Mouse (Mus musculus): ENCODE results near the gene Slc27a4.
"Not testable (repeated sequence)": the region's sequence is repeated elsewhere in the genome, so short reads cannot be mapped to it uniquely, and the experiment has no call there.

Slc27a4 gene

GRCm38 (mm10) chr2:29802075-29802826 is at the start of gene Slc27a4:
Slc27a4 (plus strand) TSS chr2:29802634.
- DNase-seq (ENCODE audit: low read depth, low spot score): peak; percentile 89

GRCm38 (mm10) chr2:29755693-29756092 is 46.7 kb upstream of the Slc27a4 start:
- no peak for DNase-seq (ENCODE audit: low read depth, low spot score)

GRCm38 (mm10) chr2:29764831-29765230 is 37.6 kb upstream of the Slc27a4 start:
- DNase-seq (ENCODE audit: low read depth, low spot score): no peak

GRCm38 (mm10) chr2:29767976-29768709 is 34.3 kb upstream of the Slc27a4 start:
- no peak for DNase-seq (ENCODE audit: low read depth, low spot score)

- no peak for DNase-seq (ENCODE audit: low read depth, low spot score)
Observed at GRCm38 (mm10) chr2:29768901-29769300, 33.5 kb upstream of the Slc27a4 start.

GRCm38 (mm10) chr2:29770162-29770561 is 32.3 kb upstream of the Slc27a4 start:
- peak; percentile 76 for DNase-seq (ENCODE audit: low read depth, low spot score)

- no peak for DNase-seq (ENCODE audit: low read depth, low spot score)
Observed at GRCm38 (mm10) chr2:29771611-29772461, 30.6 kb upstream of the Slc27a4 start.

- DNase-seq (ENCODE audit: low read depth, low spot score): no peak
Observed at GRCm38 (mm10) chr2:29773323-29773722, 29.1 kb upstream of the Slc27a4 start.

- DNase-seq (ENCODE audit: low read depth, low spot score): not testable (repeated sequence)
Observed at GRCm38 (mm10) chr2:29781256-29781655, 21.2 kb upstream of the Slc27a4 start.

GRCm38 (mm10) chr2:29784290-29784689 is 18.1 kb upstream of the Slc27a4 start:
- no peak for DNase-seq (ENCODE audit: low read depth, low spot score)

- DNase-seq (ENCODE audit: low read depth, low spot score): peak; percentile 95
Observed at GRCm38 (mm10) chr2:29787104-29787917, 15.1 kb upstream of the Slc27a4 start, which contains the start of gene Coq4. Coq4 (plus strand) TSS chr2:29787493.

GRCm38 (mm10) chr2:29787937-29788681 is 14.3 kb upstream of the Slc27a4 start, which contains the start of gene Trub2:
Trub2 (minus strand) TSS chr2:29788502.
- DNase-seq (ENCODE audit: low read depth, low spot score): peak; percentile 77

- no peak for DNase-seq (ENCODE audit: low read depth, low spot score)
Observed at GRCm38 (mm10) chr2:29792772-29793487, 9.5 kb upstream of the Slc27a4 start.

- DNase-seq (ENCODE audit: low read depth, low spot score): no peak
Observed at GRCm38 (mm10) chr2:29802827-29803201, 380 bp downstream of the Slc27a4 start.

- peak; percentile 65 for DNase-seq (ENCODE audit: low read depth, low spot score)
Observed at GRCm38 (mm10) chr2:29803400-29803831, 982 bp downstream of the Slc27a4 start.

GRCm38 (mm10) chr2:29815678-29816371 is 13.4 kb downstream of the Slc27a4 start:
- DNase-seq (ENCODE audit: low read depth, low spot score): no peak

GRCm38 (mm10) chr2:29817426-29818232 is 15.2 kb downstream of the Slc27a4 start:
- DNase-seq (ENCODE audit: low read depth, low spot score): peak; percentile 90

- no peak for DNase-seq (ENCODE audit: low read depth, low spot score)
Observed at GRCm38 (mm10) chr2:29819363-29819762, 16.9 kb downstream of the Slc27a4 start.

Data from ES-CJ7 (cell line).